Mouse (Mus musculus) heart, adult 2 months (tissue): ENCODE results near the gene Phgdh. TPM values are rescaled to one million over a fixed set of nuclear protein-coding genes. Genes with fewer than 3 reads are reported as not detected.

Experiments
- DNase-seq, 2 experiments: peaks; one replicate each; pipeline ENCODE4 v3.0.0; 2021
- H3K27ac ChIP-seq: fragments of 200-600 bp; 2 replicates; pipeline ENCODE4 v1.8.1; 2022
- H3K27me3 ChIP-seq: fragments of 200-500 bp; 2 replicates; pipeline ENCODE4 v1.6.1; 2012; ENCODE audit warnings: mild to moderate bottlenecking, low read length, inconsistent platforms, mixed read lengths; ENCODE audit not compliant: control insufficient read depth, insufficient read depth
- H3K36me3 ChIP-seq: fragments of 200-500 bp; 2 replicates; pipeline ENCODE4 v1.6.1; 2012; ENCODE audit warnings: low read length, inconsistent platforms; ENCODE audit not compliant: control insufficient read depth, insufficient read depth
- H3K4me1 ChIP-seq: fragments of 200-500 bp; 2 replicates; pipeline ENCODE4 v1.6.1; 2011; ENCODE audit warnings: low read length; ENCODE audit not compliant: control insufficient read depth, insufficient read depth
- H3K4me3 ChIP-seq: fragments of 200-600 bp; 2 replicates; pipeline ENCODE4 v1.8.1; 2022
- H3K79me2 ChIP-seq: fragments of 200-500 bp; replicated peaks from 2 replicates; pipeline ENCODE4 v1.6.1; 2012; ENCODE audit warnings: mild to moderate bottlenecking, inconsistent platforms, low read length, moderate library complexity, mixed read lengths; ENCODE audit not compliant: control insufficient read depth, insufficient read depth
- H3K9ac ChIP-seq: fragments of 200-500 bp; 2 replicates; pipeline ENCODE4 v1.6.1; 2012; ENCODE audit warnings: low read depth, mild to moderate bottlenecking, control low read depth, inconsistent platforms, low read length, mixed read lengths
- CTCF ChIP-seq: fragments of 200-600 bp; IDR thresholded peaks from 2 replicates; pipeline ENCODE4 v1.8.1; 2022; ENCODE audit warnings: antibody characterized with exemption, mild to moderate bottlenecking, moderate library complexity
- EP300 ChIP-seq: fragments of 200-500 bp; IDR thresholded peaks from 2 replicates; pipeline ENCODE4 v1.6.1; 2011; ENCODE audit warnings: low read depth, low read length, control low read depth; ENCODE audit not compliant: insufficient read depth
- POLR2A ChIP-seq: fragments of 200-500 bp; IDR thresholded peaks from 2 replicates; pipeline ENCODE4 v1.6.1; 2011; ENCODE audit warnings: mild to moderate bottlenecking, low read depth, low read length, control low read depth; ENCODE audit not compliant: insufficient read depth
- WGBS: fragments of 180-500 bp; shearing (Covaris S2); methylation state at CpG from one replicate; pipeline ENCODE4 v1.1.7; 2018; 5-methylcytosine and 5-hydroxymethylcytosine counted together
- intact Hi-C: fragments of 180-260 bp; cut with DNase I; formaldehyde crosslinking; loops from one replicate; pipeline ENCODE4 v1.15.1; 2025
- polyA plus RNA-seq: library from polyadenylated mRNA; depleted of rRNA; stranded (reverse); fragments of >200 nt; gene quantifications from 2 replicates; pipeline ENCODE4 v1.2.3, GENCODE M21; 2012
- total RNA-seq, 2 experiments: library from RNA; stranded (reverse); gene quantifications; 2 replicates each; pipeline ENCODE4 v1.2.3; 2021

Phgdh gene
- total and polyA plus RNA-seq, 3 experiments: 1.5 to 4.5 (median 1.8) TPM

- H3K27me3 ChIP-seq: no peaks in the 10 kb centered on the region
- peak; percentile 41 to 59 for DNase-seq
- no peak overlapping the region for H3K27ac ChIP-seq
- TF ChIP-seq POLR2A (no peak), CTCF (peak; percentile 73), EP300 (no peak)
- no peaks in the 10 kb centered on the region for H3K4me1 ChIP-seq
- WGBS: 20% methylated on average over 7 of the region's 7 CpGs
- no peaks in the 10 kb centered on the region for H3K36me3 ChIP-seq
- intact Hi-C loops: loop anchor here (1.0 to 5.0 kb wide), 3 partner anchors 86 to 386 kb away; no protein-coding TSS in a partner anchor
- no peak overlapping the region for H3K9ac ChIP-seq
- no peak overlapping the region for H3K4me3 ChIP-seq
- no peaks in the 10 kb centered on the region for H3K79me2 ChIP-seq
These were observed 26.9 kb downstream of the Phgdh start for GRCm38 (mm10) chr3:98312867-98313266.

GRCm38 (mm10) chr3:98310456-98310855, 29.3 kb downstream of the Phgdh start:
- Histone ChIP-seq H3K4me1 (no peaks in the 10 kb centered on the region), H3K9ac (no peak overlapping the region), H3K27me3 (no peaks in the 10 kb centered on the region), H3K27ac (no peak overlapping the region), H3K4me3 (no peak overlapping the region), H3K36me3 (no peaks in the 10 kb centered on the region), H3K79me2 (no peaks in the 10 kb centered on the region)
- TF ChIP-seq EP300 (no peak), POLR2A (no peak), CTCF (no peak)
- intact Hi-C loops: loop anchor here (5.0 kb wide), 2 partner anchors 128 to 383 kb away; no protein-coding TSS in a partner anchor
- no peak for DNase-seq
- WGBS: 92% methylated on average over 1 of the region's 1 CpGs

- no peaks in the 10 kb centered on the region for H3K27me3 ChIP-seq
- H3K79me2 ChIP-seq: no peaks in the 10 kb centered on the region
- no peak overlapping the region for H3K9ac ChIP-seq
- H3K27ac ChIP-seq: no peak overlapping the region
- TF ChIP-seq POLR2A (no peak), CTCF (no peak), EP300 (no peak)
- no peak for DNase-seq
- no peaks in the 10 kb centered on the region for H3K36me3 ChIP-seq
- intact Hi-C loops: no loop called here
- 83% methylated on average over 6 of the region's 6 CpGs for WGBS
- no peak overlapping the region for H3K4me3 ChIP-seq
- H3K4me1 ChIP-seq: no peaks in the 10 kb centered on the region
These were observed 31.2 kb downstream of the Phgdh start for GRCm38 (mm10) chr3:98308606-98309005.

DNA sequence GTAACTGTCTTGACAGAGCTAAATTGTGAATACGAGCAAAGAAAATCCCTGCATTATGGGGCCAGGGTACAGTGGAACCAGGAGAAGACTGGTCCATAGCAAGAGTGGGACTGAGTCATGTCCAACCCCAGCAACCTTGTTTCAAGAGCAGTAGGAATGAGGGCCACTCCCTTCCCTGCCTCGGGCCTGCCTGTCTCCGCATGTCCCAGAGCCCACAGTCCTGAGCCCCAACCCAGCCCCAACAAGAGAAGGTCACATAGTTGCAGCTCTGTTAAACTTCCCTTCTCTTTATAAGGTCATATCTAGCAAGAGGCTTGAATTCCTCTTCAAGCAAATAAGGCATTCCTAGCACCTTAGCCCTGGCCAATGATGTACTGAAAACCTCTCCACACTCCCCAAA, 38.0 kb downstream of the Phgdh start:
- H3K36me3 ChIP-seq: no peaks in the 10 kb centered on the region
- DNase-seq: no peak
- 83% methylated on average over 3 of the region's 3 CpGs for WGBS
- H3K27me3 ChIP-seq: no peaks in the 10 kb centered on the region
- intact Hi-C loops: no loop called here
- no peaks in the 10 kb centered on the region for H3K79me2 ChIP-seq
- no peak overlapping the region for H3K9ac ChIP-seq
- no peak overlapping the region for H3K4me3 ChIP-seq
- TF ChIP-seq POLR2A: no peak
- no peak for TF ChIP-seq CTCF
- no peak for TF ChIP-seq EP300
- H3K4me1 ChIP-seq: no peaks in the 10 kb centered on the region
- H3K27ac ChIP-seq: no peak overlapping the region

GRCm38 (mm10) chr3:98300266-98300665, 39.5 kb downstream of the Phgdh start:
- 92% methylated on average over 4 of the region's 4 CpGs for WGBS
- no peak overlapping the region for H3K9ac ChIP-seq
- no peaks in the 10 kb centered on the region for H3K4me1 ChIP-seq
- no peak overlapping the region for H3K27ac ChIP-seq
- TF ChIP-seq CTCF: no peak
- TF ChIP-seq EP300: no peak
- no peak for TF ChIP-seq POLR2A
- H3K27me3 ChIP-seq: no peaks in the 10 kb centered on the region
- intact Hi-C loops: no loop called here
- no peak overlapping the region for H3K4me3 ChIP-seq
- no peaks in the 10 kb centered on the region for H3K36me3 ChIP-seq
- no peaks in the 10 kb centered on the region for H3K79me2 ChIP-seq
- no peak for DNase-seq

GRCm38 (mm10) chr3:98299391-98300100, 40.2 kb downstream of the Phgdh start:
- Histone ChIP-seq H3K9ac (no peak overlapping the region), H3K4me3 (no peak overlapping the region)
- intact Hi-C loops: no loop called here

More at GRCm38 (mm10) chr3:98299391-98300100, 40.2 kb downstream of the Phgdh start:
- no peak for DNase-seq
- TF ChIP-seq CTCF (no peak), EP300 (no peak), POLR2A (no peak)
- WGBS: 83% methylated on average over 1 of the region's 1 CpGs
- no peaks in the 10 kb centered on the region for H3K79me2 ChIP-seq
- no peaks in the 10 kb centered on the region for H3K36me3 ChIP-seq
- no peaks in the 10 kb centered on the region for H3K27me3 ChIP-seq
- no peaks in the 10 kb centered on the region for H3K4me1 ChIP-seq
- no peak overlapping the region for H3K27ac ChIP-seq
